Mouse (Mus musculus) gastrocnemius, postnatal 4 days (tissue): ENCODE results near the gene Smtn. TPM values are rescaled to one million over a fixed set of nuclear protein-coding genes. Genes with fewer than 3 reads are reported as not detected.

Source experiments
- DNase-seq, 2 experiments: peaks; one replicate each; pipeline ENCODE4 v3.0.0; 2021 to 2022; ENCODE audit warnings: low spot score in 2 of 2, mixed read lengths in 2 of 2
- long read RNA-seq, 2 experiments: library from polyadenylated mRNA; stranded (forward); transcript quantifications; one replicate each; pipeline ENCODE4 v2.0.0; 2021
- total RNA-seq, 2 experiments: library from RNA; stranded (reverse); gene quantifications; 2 replicates each; pipeline ENCODE4 v1.2.3; 2021

The Smtn gene
- 100 to 1,000 TPM; 283 to 313 TPM for total RNA-seq
- long read RNA-seq, experiment 1, transcript Smtn-201 (9 exons, 1,747 nt), result major isoform, 325 of 535 reads
- long read RNA-seq, experiment 1, transcript Smtn-202 (21 exons, 3,335 nt), result minor isoform, 34 of 535 reads
- long read RNA-seq, experiment 1, partial matches to known transcripts, result 92 of 535 reads
- long read RNA-seq, experiment 1, other reads (novel, unspliced or antisense), result 82 of 535 reads
- long read RNA-seq, experiment 2, transcript Smtn-201 (9 exons, 1,747 nt), result major isoform, 337 of 562 reads
- long read RNA-seq, experiment 2, transcript Smtn-202 (21 exons, 3,335 nt), result minor isoform, 35 of 562 reads
- long read RNA-seq, experiment 2, partial matches to known transcripts, result 96 of 562 reads
- long read RNA-seq, experiment 2, other reads (novel, unspliced or antisense), result 92 of 562 reads

- DNase-seq, result no peak
Observed at GRCm38 (mm10) chr11:3540451-3541085, at the start of gene Smtn. TSS of gene Smtn (minus strand) at chr11:3540612.

- DNase-seq, result no peak
Observed at GRCm38 (mm10) chr11:3588036-3588672, 47.7 kb upstream of the Smtn start.

GRCm38 (mm10) chr11:3587350-3587749 lies 46.9 kb upstream of the Smtn start:
- no peak for DNase-seq

- DNase-seq, result no peak
Observed at GRCm38 (mm10) chr11:3585983-3586618, 45.7 kb upstream of the Smtn start.

GRCm38 (mm10) chr11:3583127-3583526 lies 42.7 kb upstream of the Smtn start:
- DNase-seq, result no peak

- no peak for DNase-seq
Observed at GRCm38 (mm10) chr11:3581908-3582307, 41.5 kb upstream of the Smtn start.

GRCm38 (mm10) chr11:3580306-3581084 lies 40.1 kb upstream of the Smtn start:
- DNase-seq, result no peak

- no peak for DNase-seq
Observed at GRCm38 (mm10) chr11:3578050-3578725, 37.8 kb upstream of the Smtn start.

- no peak for DNase-seq
Observed at GRCm38 (mm10) chr11:3575238-3575637, 34.8 kb upstream of the Smtn start.

- DNase-seq, result peak; percentile 59 to 71
Observed at GRCm38 (mm10) chr11:3573092-3573491, 32.7 kb upstream of the Smtn start.

- DNase-seq, result no peak
Observed at GRCm38 (mm10) chr11:3572181-3572580, 31.8 kb upstream of the Smtn start.

- DNase-seq, result no peak
Observed at GRCm38 (mm10) chr11:3570321-3570720, 29.9 kb upstream of the Smtn start.

GRCm38 (mm10) chr11:3567896-3568295 lies 27.5 kb upstream of the Smtn start:
- no peak for DNase-seq

GRCm38 (mm10) chr11:3566018-3566417 lies 25.6 kb upstream of the Smtn start:
- no peak for DNase-seq

GRCm38 (mm10) chr11:3564451-3564850 lies 24.0 kb upstream of the Smtn start:
- no peak for DNase-seq

GRCm38 (mm10) chr11:3563853-3564252 lies 23.4 kb upstream of the Smtn start:
- DNase-seq, result no peak

- no peak for DNase-seq
Observed at GRCm38 (mm10) chr11:3560202-3560601, 19.8 kb upstream of the Smtn start.

- no peak for DNase-seq
Observed at GRCm38 (mm10) chr11:3557852-3558251, 17.4 kb upstream of the Smtn start.

GRCm38 (mm10) chr11:3554976-3555375 lies 14.6 kb upstream of the Smtn start:
- DNase-seq, result no peak

GRCm38 (mm10) chr11:3549791-3550190 lies 9.4 kb upstream of the Smtn start:
- DNase-seq, result no peak
